Mouse (Mus musculus) forebrain, embryonic 15.5 days (tissue): ENCODE data around the gene Hist1h2ae. TPM values are rescaled to one million over a fixed set of nuclear protein-coding genes. Genes with fewer than 3 reads are reported as not detected.
A peak's percentile ranks its signal among the peaks of the same experiment; 100 is the strongest.
"Not testable (repeated sequence)": the region's sequence is repeated elsewhere in the genome, so short reads cannot be mapped to it uniquely, and the experiment has no call there.

ENCODE experiments used
- ATAC-seq: fragments of 200-750 bp; cut with Nextera tagmentation; replicated peaks from 2 replicates; pipeline ENCODE4 v1.8.0; 2017; ENCODE audit warnings: mild to moderate bottlenecking, moderate TSS enrichment, moderate library complexity
- H3K27ac ChIP-seq: fragments of 300-500 bp; sonication (generic); replicated peaks from 2 replicates; pipeline ENCODE4 v1.5.1; 2015; ENCODE audit warnings: mild to moderate bottlenecking, inconsistent platforms
- H3K27me3 ChIP-seq: fragments of 300-500 bp; sonication (generic); 2 replicates; pipeline ENCODE4 v1.6.1; 2015; ENCODE audit warnings: inconsistent platforms
- H3K36me3 ChIP-seq: fragments of 300-500 bp; sonication (generic); 2 replicates; pipeline ENCODE4 v1.6.1; 2015; ENCODE audit warnings: mild to moderate bottlenecking, inconsistent platforms
- H3K4me1 ChIP-seq: fragments of 300-500 bp; sonication (generic); 2 replicates; pipeline ENCODE4 v1.6.1; 2015; ENCODE audit warnings: inconsistent platforms
- H3K4me2 ChIP-seq: fragments of 300-500 bp; sonication (generic); replicated peaks from 2 replicates; pipeline ENCODE4 v1.6.1; 2015; ENCODE audit warnings: mild to moderate bottlenecking, inconsistent platforms
- H3K4me3 ChIP-seq: fragments of 300-500 bp; sonication (generic); 2 replicates; pipeline ENCODE4 v1.5.1; 2015; ENCODE audit warnings: mild to moderate bottlenecking, inconsistent platforms
- H3K9ac ChIP-seq: fragments of 300-500 bp; sonication (generic); replicated peaks from 2 replicates; pipeline ENCODE4 v1.6.1; 2015; ENCODE audit warnings: mild to moderate bottlenecking, inconsistent platforms
- H3K9me3 ChIP-seq: fragments of 300-500 bp; sonication (generic); 2 replicates; pipeline ENCODE4 v1.6.1; 2016; ENCODE audit warnings: inconsistent platforms
- WGBS: fragments of 180-500 bp; shearing (Covaris S2); methylation state at CpG from one replicate; pipeline ENCODE4 v1.1.7; 2015; ENCODE audit warnings: mixed read lengths; 5-methylcytosine and 5-hydroxymethylcytosine counted together
- polyA plus RNA-seq: library from polyadenylated mRNA; unstranded; fragments of >200 nt; fragmentation: Nextera tagmentation; extraction: Ambion mirVana; gene quantifications from 2 replicates; pipeline ENCODE4 v1.2.1, GENCODE M21; 2015

The Hist1h2ae gene
- polyA plus RNA-seq, 1 experiment from 2014 or later: 48.1 TPM

DNA sequence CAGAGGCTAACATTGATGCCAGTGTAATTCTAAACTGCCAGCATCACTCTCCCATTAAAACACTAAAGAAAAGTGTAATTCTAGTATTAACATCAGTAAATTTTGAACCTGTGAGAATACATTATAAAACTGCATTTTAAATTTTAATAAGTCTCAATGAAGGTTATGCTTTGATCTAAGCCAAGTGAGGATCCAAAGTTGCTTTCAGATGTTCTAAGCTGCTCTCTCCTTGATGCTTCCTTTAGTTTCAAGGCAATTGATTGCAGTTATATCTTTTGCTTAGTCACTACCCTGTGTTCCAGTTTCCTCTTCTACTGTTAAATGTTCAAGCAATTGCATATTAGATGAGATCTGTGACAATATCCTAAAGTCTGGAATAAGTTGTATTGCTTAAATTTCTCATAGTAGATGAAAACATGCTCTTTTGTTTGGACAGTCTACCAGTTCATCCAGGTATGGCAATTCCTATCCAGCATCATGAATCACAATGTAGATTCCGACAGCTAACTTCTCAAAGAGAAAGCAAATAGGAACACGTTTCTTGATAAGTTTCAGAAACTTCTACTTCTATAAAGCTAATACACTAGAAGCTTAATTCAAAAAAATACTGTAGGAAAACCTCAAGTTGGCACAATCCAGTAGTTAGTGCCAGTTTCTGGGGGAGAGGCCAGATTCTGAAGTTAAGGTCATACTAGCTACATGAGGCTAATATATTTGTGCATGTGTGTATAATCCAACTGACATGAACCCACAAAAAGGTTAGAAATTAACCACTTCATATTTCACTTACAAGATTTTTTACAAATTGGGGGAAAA is 1.4 kb upstream of the Hist1h2ae start:
- WGBS: 37% methylated on average over 2 of the region's 2 CpGs
- Histone ChIP-seq H3K9ac (peak overlapping the region; percentile 69), H3K36me3 (no peaks in the 10 kb centered on the region), H3K4me3 (peak overlapping the region; percentile 50), H3K4me1 (peaks cover 38% of the 10 kb centered on the region), H3K4me2 (peak overlapping the region; percentile 64), H3K27ac (peak overlapping the region; percentile 97), H3K27me3 (no peaks in the 10 kb centered on the region), H3K9me3 (no peaks in the 10 kb centered on the region)
- ATAC-seq: no peak

DNA sequence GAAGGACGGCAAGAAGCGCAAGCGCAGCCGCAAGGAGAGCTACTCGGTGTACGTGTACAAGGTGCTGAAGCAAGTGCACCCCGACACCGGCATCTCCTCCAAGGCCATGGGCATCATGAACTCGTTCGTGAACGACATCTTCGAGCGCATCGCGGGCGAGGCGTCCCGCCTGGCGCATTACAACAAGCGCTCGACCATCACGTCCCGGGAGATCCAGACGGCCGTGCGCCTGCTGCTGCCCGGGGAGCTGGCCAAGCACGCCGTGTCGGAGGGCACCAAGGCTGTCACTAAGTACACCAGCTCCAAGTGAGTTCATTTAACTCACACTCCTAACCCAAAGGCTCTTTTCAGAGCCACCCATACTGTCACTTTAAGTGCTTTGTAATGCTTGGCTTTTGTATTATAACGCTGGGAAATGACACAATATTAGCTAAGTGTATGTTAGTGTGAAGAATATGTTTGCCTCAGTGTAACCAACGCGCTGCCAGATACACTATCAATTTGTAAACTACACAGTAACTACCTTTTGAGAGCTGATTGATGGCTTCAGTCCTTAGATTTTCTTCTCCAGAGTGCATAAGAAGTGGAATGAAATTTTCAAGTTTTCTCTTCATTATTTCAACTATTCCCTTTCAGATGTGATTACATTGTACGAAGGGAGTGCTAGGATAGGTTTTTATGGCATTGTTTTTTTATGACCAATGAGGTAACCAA is 641 bp upstream of the Hist1h2ae start:
- Histone ChIP-seq H3K9ac (peak overlapping the region; percentile 69), H3K4me2 (peak overlapping the region; percentile 64), H3K4me3 (peak overlapping the region; percentile 50), H3K4me1 (peaks cover 31% of the 10 kb centered on the region), H3K27ac (peak overlapping the region; percentile 97)
- not testable (repeated sequence) for H3K36me3 ChIP-seq, H3K27me3 ChIP-seq, ATAC-seq, H3K9me3 ChIP-seq
- 0% methylated on average over 20 of the region's 34 CpGs for WGBS

DNA sequence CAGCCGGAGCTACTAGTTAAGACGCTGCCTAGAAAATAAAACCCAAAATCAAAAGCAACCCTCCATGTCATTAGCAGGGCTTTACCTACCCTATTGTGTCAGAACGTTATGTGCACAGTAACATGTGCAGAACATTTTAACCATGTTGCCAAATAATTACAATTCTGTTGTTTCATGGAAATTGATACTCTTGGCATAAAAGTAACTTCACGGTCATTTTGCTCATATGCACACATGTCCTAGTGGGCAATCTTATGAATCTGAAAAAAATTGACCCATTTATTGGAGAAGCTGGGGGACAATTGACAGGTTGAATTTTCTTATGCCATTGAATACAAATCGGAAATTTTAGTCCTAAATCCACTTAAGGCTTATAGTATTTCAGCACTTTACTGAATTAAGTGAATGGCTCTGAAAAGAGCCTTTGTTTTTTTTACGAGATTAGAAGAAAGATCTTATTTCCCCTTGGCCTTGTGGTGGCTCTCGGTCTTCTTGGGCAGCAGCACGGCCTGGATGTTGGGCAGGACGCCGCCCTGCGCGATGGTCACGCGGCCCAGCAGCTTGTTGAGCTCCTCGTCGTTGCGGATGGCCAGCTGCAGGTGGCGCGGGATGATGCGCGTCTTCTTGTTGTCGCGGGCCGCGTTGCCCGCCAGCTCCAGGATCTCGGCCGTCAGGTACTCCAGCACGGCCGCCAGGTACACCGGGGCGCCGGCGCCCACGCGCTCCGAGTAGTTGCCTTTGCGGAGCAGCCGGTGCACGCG is 579 bp downstream of the Hist1h2ae start:
- peaks cover 24% of the 10 kb centered on the region for H3K4me1 ChIP-seq
- under 1% methylated on average over 27 of the region's 41 CpGs for WGBS
- peak overlapping the region; percentile 64 for H3K4me2 ChIP-seq
- ATAC-seq: peak; percentile 11
- peak overlapping the region; percentile 54 for H3K9ac ChIP-seq
- not testable (repeated sequence) for H3K9me3 ChIP-seq, H3K36me3 ChIP-seq, H3K27me3 ChIP-seq
- H3K27ac ChIP-seq: peak overlapping the region; percentile 97
- peak overlapping the region; percentile 50 for H3K4me3 ChIP-seq

DNA sequence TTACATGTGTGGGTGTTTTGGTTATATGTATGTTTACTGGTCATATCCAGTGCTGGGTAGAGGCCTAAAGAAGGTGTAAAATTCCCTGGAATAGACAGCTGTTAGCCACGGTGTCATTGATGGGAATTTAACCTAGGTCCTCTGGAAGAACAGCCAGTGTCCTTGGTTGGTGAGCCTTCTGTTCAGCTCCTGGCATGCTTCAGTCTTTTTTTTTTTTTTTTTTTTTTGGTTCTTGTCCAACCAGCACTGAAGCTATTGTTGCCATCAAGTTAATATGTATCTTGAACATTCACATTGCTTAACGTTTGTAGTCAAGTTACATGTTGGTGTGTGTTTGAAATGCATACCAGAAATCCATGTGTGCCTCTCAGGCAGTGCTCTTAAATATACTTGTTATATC is 6.5 kb downstream of the Hist1h2ae start:
- H3K36me3 ChIP-seq: no peaks in the 10 kb centered on the region
- no peak overlapping the region for H3K4me3 ChIP-seq
- H3K9me3 ChIP-seq: no peaks in the 10 kb centered on the region
- ATAC-seq: no peak
- no peak overlapping the region for H3K9ac ChIP-seq
- no peaks in the 10 kb centered on the region for H3K27me3 ChIP-seq
- H3K4me1 ChIP-seq: peaks cover 9% of the 10 kb centered on the region; the same call in 1 of the 2 replicates
- peak overlapping the region; percentile 97; the same call in 1 of the 2 replicates for H3K27ac ChIP-seq
- 90% methylated on average over 2 of the region's 2 CpGs for WGBS
- no peak overlapping the region for H3K4me2 ChIP-seq

DNA sequence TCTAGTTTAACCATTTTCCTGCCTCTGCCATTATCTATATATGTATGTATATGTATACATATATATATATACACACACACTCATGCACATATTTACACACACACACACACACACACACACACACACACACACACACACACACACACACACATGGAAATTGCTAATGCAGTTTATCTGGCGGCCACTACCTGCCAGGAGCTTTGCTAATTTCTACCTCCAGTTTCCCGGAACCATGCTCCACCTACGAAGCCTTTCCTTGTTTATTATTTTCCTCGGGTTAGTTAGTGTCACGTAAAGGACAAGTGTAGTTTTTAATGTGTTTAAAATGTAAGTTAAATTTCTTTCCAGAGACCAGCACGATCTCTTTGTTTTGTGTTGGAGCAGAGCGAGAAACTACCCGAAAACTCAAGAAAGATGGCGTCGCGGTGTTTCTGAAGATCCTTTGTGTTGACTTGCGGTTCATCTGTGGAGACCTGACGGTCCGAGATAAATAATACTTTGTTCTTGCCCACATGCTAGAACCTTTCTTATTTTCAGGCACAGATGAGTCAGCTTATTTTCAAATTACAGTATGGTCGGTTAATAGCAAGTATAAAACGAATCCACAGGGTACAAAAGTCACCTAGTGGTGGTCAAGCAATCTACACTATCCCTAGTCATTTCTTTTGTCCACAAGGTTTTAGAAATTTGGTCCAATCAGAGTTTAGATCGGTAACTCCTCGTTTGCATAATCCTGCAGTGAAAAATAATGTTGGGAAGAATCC is 8.1 kb downstream of the Hist1h2ae start:
- H3K4me3 ChIP-seq: peak overlapping the region; percentile 50
- peak; percentile 50 for ATAC-seq
- H3K27me3 ChIP-seq: no peaks in the 10 kb centered on the region
- H3K4me2 ChIP-seq: peak overlapping the region; percentile 65
- H3K9ac ChIP-seq: peak overlapping the region; percentile 56
- H3K9me3 ChIP-seq: no peaks in the 10 kb centered on the region
- peaks cover 9% of the 10 kb centered on the region; the same call in 1 of the 2 replicates for H3K4me1 ChIP-seq
- under 1% methylated on average over 18 of the region's 18 CpGs for WGBS
- H3K36me3 ChIP-seq: no peaks in the 10 kb centered on the region
- H3K27ac ChIP-seq: peak overlapping the region; percentile 97

DNA sequence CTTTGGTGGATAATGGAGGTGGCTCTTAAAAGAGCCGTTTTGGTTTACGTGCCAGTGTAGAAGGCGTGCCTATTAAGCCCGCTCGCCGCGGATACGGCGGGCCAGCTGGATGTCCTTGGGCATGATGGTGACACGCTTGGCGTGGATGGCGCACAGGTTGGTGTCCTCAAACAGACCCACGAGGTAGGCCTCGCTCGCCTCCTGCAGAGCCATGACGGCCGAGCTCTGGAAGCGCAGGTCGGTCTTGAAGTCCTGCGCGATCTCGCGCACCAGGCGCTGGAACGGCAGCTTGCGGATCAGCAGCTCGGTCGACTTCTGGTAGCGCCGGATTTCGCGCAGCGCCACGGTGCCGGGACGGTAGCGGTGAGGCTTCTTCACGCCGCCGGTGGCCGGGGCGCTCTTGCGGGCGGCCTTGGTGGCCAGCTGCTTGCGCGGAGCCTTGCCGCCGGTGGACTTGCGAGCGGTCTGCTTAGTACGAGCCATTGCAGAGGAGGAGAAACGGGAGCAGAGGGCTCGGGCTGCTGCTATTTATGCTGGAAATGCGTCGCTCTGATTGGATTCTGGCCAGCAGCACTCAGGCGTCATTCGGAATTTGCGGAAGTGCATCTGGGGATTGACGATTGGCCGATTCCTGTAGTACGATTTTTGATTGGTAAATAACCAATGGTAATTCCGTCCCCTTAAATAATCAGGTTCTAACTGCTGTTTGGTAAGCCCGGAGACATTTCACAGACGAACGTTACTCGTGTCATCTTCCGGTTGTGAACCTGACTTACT is 8.9 kb downstream of the Hist1h2ae start, which contains the start of gene Hist1h3e:
Gene Hist1h3e, minus strand, starts transcription at position 487 of the 777 bp plus-strand sequence.
- Histone ChIP-seq H3K27ac (peak within 1 kb of the TSS; percentile 97), H3K4me3 (peak within 1 kb of the TSS; percentile 50), H3K9ac (peak within 1 kb of the TSS; percentile 72), H3K4me2 (peak within 1 kb of the TSS; percentile 65)
- H3K36me3 ChIP-seq, H3K27me3 ChIP-seq, H3K4me1 ChIP-seq, H3K9me3 ChIP-seq: not testable (repeated sequence)
- under 1% methylated on average over 37 of the region's 67 CpGs for WGBS
- ATAC-seq: peak; percentile 95

DNA sequence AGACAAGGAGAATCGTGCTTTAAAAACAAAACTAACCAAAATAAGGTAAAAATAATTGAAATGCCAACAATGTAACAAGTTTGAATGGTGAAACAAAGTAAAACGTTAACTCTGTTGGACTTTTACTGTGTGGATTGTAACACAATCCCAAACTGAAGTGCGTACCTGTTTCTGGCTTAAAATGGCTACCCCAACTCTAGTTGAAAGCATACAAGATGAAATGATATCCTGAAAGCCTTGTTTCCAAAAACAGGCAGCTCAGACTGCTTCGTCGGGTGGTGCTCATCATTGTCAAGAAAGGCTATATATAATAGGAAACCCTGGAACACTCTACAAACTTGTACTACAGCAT is 9.5 kb downstream of the Hist1h2ae start:
- WGBS: 0% methylated on average over 2 of the region's 5 CpGs
- ATAC-seq, H3K27me3 ChIP-seq, H3K9me3 ChIP-seq, H3K36me3 ChIP-seq: not testable (repeated sequence)
- Histone ChIP-seq H3K4me3 (peak overlapping the region; percentile 50), H3K9ac (peak overlapping the region; percentile 72), H3K4me1 (peaks cover 14% of the 10 kb centered on the region), H3K4me2 (peak overlapping the region; percentile 41), H3K27ac (peak overlapping the region; percentile 97)

DNA sequence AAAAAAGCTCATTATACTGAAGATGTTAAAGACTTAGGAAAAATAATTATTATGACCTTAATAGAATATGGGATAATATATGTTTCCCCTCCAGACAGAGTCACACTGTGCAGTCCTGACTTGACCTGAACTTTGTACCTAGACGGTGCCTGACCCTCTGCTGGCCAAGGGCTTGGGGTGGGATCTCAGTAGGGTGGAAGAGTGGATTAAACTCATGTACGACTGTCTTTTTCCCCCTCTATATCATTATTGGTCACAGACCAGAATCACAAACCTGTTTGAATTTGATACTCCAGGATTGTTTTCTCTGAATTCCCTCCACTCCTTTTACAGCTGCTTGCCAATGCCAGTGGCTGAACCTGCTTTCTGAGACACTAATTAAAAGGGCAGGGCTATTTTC is 10.3 kb downstream of the Hist1h2ae start:
- H3K27ac ChIP-seq, H3K9me3 ChIP-seq, ATAC-seq, H3K27me3 ChIP-seq, H3K36me3 ChIP-seq, H3K9ac ChIP-seq, H3K4me3 ChIP-seq: not testable (repeated sequence)
- Histone ChIP-seq H3K4me2 (peak overlapping the region; percentile 15; the same call in 1 of the 2 replicates), H3K4me1 (peaks cover 17% of the 10 kb centered on the region)
- WGBS: 10% methylated on average over 2 of the region's 2 CpGs

DNA sequence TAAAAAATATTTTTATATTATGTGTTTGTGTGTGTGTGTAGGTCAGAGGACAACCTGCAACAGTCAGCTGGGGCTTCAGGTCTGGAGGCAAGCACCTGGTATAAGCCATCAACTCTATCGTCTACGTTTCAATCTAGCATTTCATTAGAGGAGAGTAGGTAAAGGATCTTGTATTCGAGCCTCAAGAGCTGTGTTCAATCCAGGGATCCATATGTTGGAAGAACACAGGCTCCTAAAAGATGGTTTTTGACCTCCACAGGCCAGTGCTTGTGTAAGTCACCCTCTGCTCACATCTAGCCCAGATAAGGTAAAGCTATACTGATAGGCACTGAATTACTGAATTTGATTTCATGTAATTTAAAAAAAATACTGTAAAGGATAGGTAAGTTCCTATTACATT is 14.1 kb downstream of the Hist1h2ae start:
- no peaks in the 10 kb centered on the region for H3K36me3 ChIP-seq
- no peak for ATAC-seq
- peak overlapping the region; percentile 97; the same call in 1 of the 2 replicates for H3K27ac ChIP-seq
- H3K9ac ChIP-seq: no peak overlapping the region
- H3K4me1 ChIP-seq: peaks cover 28% of the 10 kb centered on the region
- 68% methylated on average over 3 of the region's 3 CpGs for WGBS
- no peak overlapping the region for H3K4me2 ChIP-seq
- H3K27me3 ChIP-seq: no peaks in the 10 kb centered on the region
- no peak overlapping the region for H3K4me3 ChIP-seq
- H3K9me3 ChIP-seq: no peaks in the 10 kb centered on the region

DNA sequence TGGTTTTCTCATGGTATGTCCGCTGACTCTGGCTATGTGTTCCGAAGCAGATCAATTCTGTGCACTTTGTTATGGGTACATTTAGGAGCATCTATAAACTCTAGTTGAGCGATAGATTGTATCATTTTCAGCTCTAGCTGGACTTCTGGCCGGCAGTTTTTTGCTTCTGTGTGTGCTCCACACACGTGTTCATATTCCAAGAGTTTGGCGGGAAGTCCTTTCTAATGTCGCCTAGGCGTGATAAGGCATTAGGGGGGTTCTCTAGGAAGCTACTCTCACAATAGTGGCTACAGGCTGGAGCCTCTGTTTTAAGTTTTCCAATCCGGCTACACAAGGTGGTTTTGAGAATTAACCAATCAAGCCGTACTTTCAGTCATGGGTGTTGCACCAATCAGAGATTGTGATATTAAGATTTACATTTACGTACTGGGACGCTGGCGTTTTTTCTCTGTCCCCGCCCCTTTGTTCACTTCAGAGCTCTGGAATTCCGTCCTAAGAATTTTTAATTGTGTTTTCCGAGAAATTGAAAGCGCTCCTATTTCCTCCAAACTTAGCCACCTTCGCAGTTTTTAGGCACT is 15.1 kb downstream of the Hist1h2ae start:
- Histone ChIP-seq H3K27me3 (no peaks in the 10 kb centered on the region), H3K36me3 (no peaks in the 10 kb centered on the region), H3K9ac (peak overlapping the region; percentile 78), H3K4me1 (peaks cover 35% of the 10 kb centered on the region), H3K4me2 (peak overlapping the region; percentile 99), H3K9me3 (no peaks in the 10 kb centered on the region), H3K27ac (peak overlapping the region; percentile 97), H3K4me3 (peak overlapping the region; percentile 57)
- ATAC-seq: peak; percentile 84
- under 1% methylated on average over 18 of the region's 18 CpGs for WGBS
